Mouse (Mus musculus) ES-E14 (cell line): ENCODE results near the gene Dixdc1.

Experiments
- MAFK ChIP-seq: IDR thresholded peaks from 2 replicates; pipeline ENCODE4 v1.6.1; 2014; ENCODE audit warnings: mild to moderate bottlenecking, low read depth, low read length, inconsistent platforms; ENCODE audit not compliant: insufficient read depth
- ZC3H11A ChIP-seq: IDR thresholded peaks from 2 replicates; pipeline ENCODE4 v1.6.1; 2012; ENCODE audit warnings: low read depth, mild to moderate bottlenecking, inconsistent platforms, low read length, borderline replicate concordance

GRCm38 (mm10) chr9:50679406-50679805, 59.9 kb downstream of the Dixdc1 start:
- TF ChIP-seq MAFK = no peak
- TF ChIP-seq ZC3H11A = no peak
